Mouse (Mus musculus) forebrain, postnatal 0 days (tissue): ENCODE measurements around the gene Glod5. TPM values are rescaled to one million over a fixed set of nuclear protein-coding genes. Genes with fewer than 3 reads are reported as not detected.
"Not testable (repeated sequence)": the region's sequence is repeated elsewhere in the genome, so short reads cannot be mapped to it uniquely, and the experiment has no call there.

Experiments
- ATAC-seq: fragments of 200-750 bp; cut with Nextera tagmentation; 2 replicates; pipeline ENCODE4 v1.8.0; 2017; ENCODE audit warnings: mild to moderate bottlenecking, moderate library complexity
- DNase-seq: peaks from one replicate; pipeline ENCODE4 v3.0.0-alpha.2; 2015
- H3K27ac ChIP-seq: fragments of 300-500 bp; sonication (generic); 2 replicates; pipeline ENCODE4 v1.5.1; 2014; ENCODE audit warnings: low read depth, mild to moderate bottlenecking, antibody characterized with exemption, low read length, moderate library complexity, mixed read lengths
- H3K27me3 ChIP-seq: fragments of 300-500 bp; sonication (generic); 2 replicates; pipeline ENCODE4 v1.6.1; 2014; ENCODE audit warnings: mild to moderate bottlenecking, low read length, mixed read lengths; ENCODE audit not compliant: insufficient read depth
- H3K36me3 ChIP-seq: fragments of 300-500 bp; sonication (generic); 2 replicates; pipeline ENCODE4 v1.6.1; 2014; ENCODE audit warnings: mild to moderate bottlenecking, moderate library complexity; ENCODE audit not compliant: insufficient read depth
- H3K4me1 ChIP-seq: fragments of 300-500 bp; sonication (generic); 2 replicates; pipeline ENCODE4 v1.6.1; 2014; ENCODE audit warnings: antibody characterized with exemption; ENCODE audit not compliant: insufficient read depth
- H3K4me2 ChIP-seq: fragments of 300-500 bp; sonication (generic); 2 replicates; pipeline ENCODE4 v1.6.1; 2014; ENCODE audit warnings: low read depth, mild to moderate bottlenecking, moderate library complexity
- H3K4me3 ChIP-seq: fragments of 300-500 bp; sonication (generic); 2 replicates; pipeline ENCODE4 v1.5.1; 2014; ENCODE audit warnings: low read depth, low read length, mixed read lengths
- H3K9ac ChIP-seq: fragments of 300-500 bp; sonication (generic); 2 replicates; pipeline ENCODE4 v1.6.1; 2014; ENCODE audit warnings: mild to moderate bottlenecking
- H3K9me3 ChIP-seq: fragments of 300-500 bp; sonication (generic); 2 replicates; pipeline ENCODE4 v1.6.1; 2016; ENCODE audit warnings: low read length
- CTCF ChIP-seq: sonication (generic); IDR thresholded peaks from 2 replicates; pipeline ENCODE4 v1.5.1; 2016; ENCODE audit warnings: antibody characterized with exemption, control low read depth, low read depth
- WGBS: fragments of 180-500 bp; shearing (Covaris S2); extraction: QIAGEN DNeasy Blood & Tissue Kit; methylation state at CpG from one replicate; pipeline ENCODE4 v1.1.7; 2014; 5-methylcytosine and 5-hydroxymethylcytosine counted together
- polyA plus RNA-seq: library from polyadenylated mRNA; unstranded; fragments of >200 nt; fragmentation: Nextera tagmentation; extraction: Ambion mirVana; gene quantifications from 2 replicates; pipeline ENCODE4 v1.2.1, GENCODE M21; 2015
- total RNA-seq: library from RNA; depleted of rRNA; stranded (reverse); fragments of >200 nt; gene quantifications from 2 replicates; pipeline ENCODE4 v1.2.3, GENCODE M21; 2014

The Glod5 gene
- total and polyA plus RNA-seq, 2 experiments from 2014 or later: 0.43 to 1.2 TPM

DNA sequence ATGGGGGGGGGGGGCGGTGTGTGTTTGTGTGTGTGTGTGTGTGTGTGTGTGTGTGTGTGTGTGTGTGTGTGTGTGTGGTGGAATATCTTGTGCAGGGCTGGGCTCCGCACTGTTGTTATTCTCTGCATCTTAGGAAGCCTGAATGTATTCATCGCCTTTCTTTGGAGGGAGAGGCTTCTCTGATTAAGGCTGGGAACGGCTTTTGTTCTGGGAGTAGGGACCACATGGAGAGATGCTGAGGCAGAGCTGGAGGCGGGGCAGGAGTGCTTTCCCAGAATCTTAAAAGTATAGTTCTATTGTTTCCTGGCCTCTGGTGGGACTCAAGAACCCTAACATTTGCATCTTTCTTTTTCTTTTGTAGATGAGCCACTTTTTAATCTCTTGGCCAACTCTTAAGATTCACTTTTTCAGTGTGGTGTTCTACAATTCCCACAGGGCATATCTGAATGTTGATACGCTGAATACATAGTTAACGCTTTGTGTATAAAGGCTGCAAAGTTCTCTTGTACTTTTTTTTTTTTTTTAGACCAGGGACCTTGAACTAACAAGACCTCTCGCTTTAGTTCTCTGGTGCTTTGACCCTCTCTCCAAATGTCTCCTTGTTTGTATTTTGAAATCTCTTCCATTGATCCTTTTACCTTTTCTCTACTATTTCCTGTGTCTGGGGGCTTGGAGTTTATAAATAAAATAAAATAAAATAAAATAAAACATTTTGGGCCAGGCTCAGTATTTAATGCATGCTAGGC is 4.5 kb downstream of the Glod5 start:
- WGBS: 30% methylated on average over 7 of the region's 8 CpGs
- no peaks in the 10 kb centered on the region for H3K9me3 ChIP-seq
- H3K9ac ChIP-seq: no peak overlapping the region
- no peak overlapping the region for H3K27ac ChIP-seq
- no peak for DNase-seq
- no peak; the same call in 1 of the 2 replicates for ATAC-seq
- no peak for TF ChIP-seq CTCF
- no peaks in the 10 kb centered on the region for H3K4me1 ChIP-seq
- no peaks in the 10 kb centered on the region for H3K36me3 ChIP-seq
- H3K4me3 ChIP-seq: no peak overlapping the region
- H3K4me2 ChIP-seq: no peak overlapping the region
- no peaks in the 10 kb centered on the region for H3K27me3 ChIP-seq

- no peaks in the 10 kb centered on the region for H3K36me3 ChIP-seq
- no peak overlapping the region for H3K27ac ChIP-seq
- WGBS: 14% methylated on average over 2 of the region's 2 CpGs
- no peak for TF ChIP-seq CTCF
- no peak overlapping the region for H3K9ac ChIP-seq
- no peaks in the 10 kb centered on the region for H3K9me3 ChIP-seq
- H3K4me3 ChIP-seq: no peak overlapping the region
- H3K4me2 ChIP-seq: no peak overlapping the region
- no peaks in the 10 kb centered on the region for H3K27me3 ChIP-seq
- DNase-seq: no peak
- no peak for ATAC-seq
- no peaks in the 10 kb centered on the region for H3K4me1 ChIP-seq
These were observed 5.1 kb downstream of the Glod5 start for GRCm38 (mm10) chrX:8013157-8013556.

GRCm38 (mm10) chrX:8009356-8009755 is 8.9 kb downstream of the Glod5 start:
- ATAC-seq, DNase-seq: not testable (repeated sequence)
- WGBS: 80% methylated on average over 4 of the region's 4 CpGs

GRCm38 (mm10) chrX:8008543-8008942 is 9.7 kb downstream of the Glod5 start:
- no peaks in the 10 kb centered on the region for H3K27me3 ChIP-seq
- no peak overlapping the region for H3K4me3 ChIP-seq
- no peaks in the 10 kb centered on the region for H3K9me3 ChIP-seq
- no peak overlapping the region for H3K4me2 ChIP-seq
- H3K27ac ChIP-seq: no peak overlapping the region
- DNase-seq (no peak), ATAC-seq (no peak)
- H3K36me3 ChIP-seq: no peaks in the 10 kb centered on the region
- H3K9ac ChIP-seq: no peak overlapping the region
- no peak for TF ChIP-seq CTCF
- H3K4me1 ChIP-seq: no peaks in the 10 kb centered on the region
- WGBS: 35% methylated on average over 5 of the region's 5 CpGs

More at GRCm38 (mm10) chrX:8009356-8009755, 8.9 kb downstream of the Glod5 start:
- H3K4me1 ChIP-seq, H3K9me3 ChIP-seq, H3K9ac ChIP-seq, H3K27me3 ChIP-seq, H3K27ac ChIP-seq, H3K4me3 ChIP-seq, H3K4me2 ChIP-seq, H3K36me3 ChIP-seq: not testable (repeated sequence)

- no peak for DNase-seq
- H3K4me2 ChIP-seq: no peak overlapping the region
- H3K27ac ChIP-seq: no peak overlapping the region
- 69% methylated on average over 4 of the region's 4 CpGs for WGBS
- no peak overlapping the region for H3K4me3 ChIP-seq
- no peak for TF ChIP-seq CTCF
- ATAC-seq: no peak
- H3K4me1 ChIP-seq: no peaks in the 10 kb centered on the region
- no peaks in the 10 kb centered on the region for H3K9me3 ChIP-seq
- H3K36me3 ChIP-seq: no peaks in the 10 kb centered on the region
- H3K9ac ChIP-seq: no peak overlapping the region
- no peaks in the 10 kb centered on the region for H3K27me3 ChIP-seq
These were observed 15.3 kb downstream of the Glod5 start for GRCm38 (mm10) chrX:8002971-8003370.

GRCm38 (mm10) chrX:8002001-8002400 is 16.3 kb downstream of the Glod5 start:
- H3K4me1 ChIP-seq: no peaks in the 10 kb centered on the region
- no peak overlapping the region for H3K4me3 ChIP-seq
- WGBS: 32% methylated on average over 5 of the region's 5 CpGs
- no peak for TF ChIP-seq CTCF
- H3K9ac ChIP-seq: no peak overlapping the region
- H3K27ac ChIP-seq: no peak overlapping the region
- H3K27me3 ChIP-seq: no peaks in the 10 kb centered on the region
- H3K36me3 ChIP-seq: no peaks in the 10 kb centered on the region
- H3K4me2 ChIP-seq: no peak overlapping the region
- no peak for ATAC-seq
- DNase-seq: no peak
- H3K9me3 ChIP-seq: no peaks in the 10 kb centered on the region

GRCm38 (mm10) chrX:8000546-8001192 is 17.6 kb downstream of the Glod5 start:
- Histone ChIP-seq H3K9ac (no peak overlapping the region), H3K4me3 (no peak overlapping the region), H3K4me2 (no peak overlapping the region), H3K4me1 (no peaks in the 10 kb centered on the region), H3K9me3 (no peaks in the 10 kb centered on the region), H3K27me3 (no peaks in the 10 kb centered on the region), H3K27ac (no peak overlapping the region), H3K36me3 (no peaks in the 10 kb centered on the region)
- WGBS: 75% methylated on average over 3 of the region's 3 CpGs
- no peak for TF ChIP-seq CTCF
- DNase-seq: no peak
- no peak for ATAC-seq
